Mouse (Mus musculus) hindbrain, embryonic 15.5 days (tissue): ENCODE data around the gene Tedc2. TPM values are rescaled to one million over a fixed set of nuclear protein-coding genes. Genes with fewer than 3 reads are reported as not detected.

Experiments used
- microRNA-seq: library from miRNA; unstranded; fragments of <30 nt; microRNA quantifications from one replicate; pipeline ENCODE4, GENCODE M21; 2016
- polyA plus RNA-seq: library from polyadenylated mRNA; unstranded; fragments of >200 nt; fragmentation: Nextera tagmentation; extraction: Ambion mirVana; gene quantifications from 2 replicates; pipeline ENCODE4 v1.2.1, GENCODE M21; 2015

The Tedc2 gene
- polyA plus RNA-seq, 1 experiment from 2014 or later, result 12.6 TPM

Small RNA genes within 50 kb of the gene (microRNA-seq; reads per million reads assigned to microRNA genes)
- gene Mir5134, result 0.65 reads per million
- gene Mir6965, result not detected

Other genes starting within 250 kb of the Tedc2 start
- 0.18 TPM in 1 of 2 replicates, not detected in the other for gene Prss30, start 240.3 kb downstream of the Tedc2 start, polyA plus RNA-seq
- gene Prss22, start 222.8 kb downstream of the Tedc2 start, polyA plus RNA-seq, result not detected in 2 replicates
- 0.31 and 0.34 TPM in 2 replicates for gene Prss27, start 182.7 kb downstream of the Tedc2 start, polyA plus RNA-seq
- 75.9 and 77.3 TPM in 2 replicates for gene Kctd5, start 147.4 kb downstream of the Tedc2 start, polyA plus RNA-seq
- gene Pdpk1, start 69.9 kb downstream of the Tedc2 start, polyA plus RNA-seq, result 63.8 and 64.4 TPM in 2 replicates
- gene Amdhd2, start 57.1 kb downstream of the Tedc2 start, polyA plus RNA-seq, result 33.6 and 38.8 TPM in 2 replicates
- gene Atp6v0c, start 51.1 kb downstream of the Tedc2 start, polyA plus RNA-seq, result 1,386 and 1,520 TPM in 2 replicates
- gene Tbc1d24, start 15.3 kb downstream of the Tedc2 start, polyA plus RNA-seq, result 26.9 TPM in 2 replicates
- gene Ntn3, start 11.3 kb downstream of the Tedc2 start, polyA plus RNA-seq, result 4.9 and 5.8 TPM in 2 replicates
- 18.5 and 18.7 TPM in 2 replicates for gene Ccnf, start 30.6 kb upstream of the Tedc2 start, polyA plus RNA-seq
- 0.48 and 1.1 TPM in 2 replicates for gene Abca17, start 130.2 kb upstream of the Tedc2 start, polyA plus RNA-seq
- gene Abca3, start 131.1 kb upstream of the Tedc2 start, polyA plus RNA-seq, result 31.0 and 31.9 TPM in 2 replicates
- 301 and 335 TPM in 2 replicates for gene Rnps1, start 193.7 kb upstream of the Tedc2 start, polyA plus RNA-seq
- 48.0 and 51.5 TPM in 2 replicates for gene Eci1, start 205.8 kb upstream of the Tedc2 start, polyA plus RNA-seq
- 6.8 and 7.2 TPM in 2 replicates for gene Dnase1l2, start 222.3 kb upstream of the Tedc2 start, polyA plus RNA-seq
- gene E4f1, start 249.5 kb upstream of the Tedc2 start, polyA plus RNA-seq, result 46.7 and 50.5 TPM in 2 replicates
- gene Pgp, start 249.5 kb upstream of the Tedc2 start, polyA plus RNA-seq, result 72.6 and 75.6 TPM in 2 replicates